Mouse (Mus musculus) cerebellum, adult 2 months (tissue): Measurements from ENCODE around the gene Tmem106c. TPM values are rescaled to one million over a fixed set of nuclear protein-coding genes. Genes with fewer than 3 reads are reported as not detected.

Experiments used
- DNase-seq, 2 experiments: peaks; one replicate each; pipeline ENCODE4 v3.0.0; 2021
- H3K27ac ChIP-seq: fragments of 200-500 bp; 2 replicates; pipeline ENCODE4 v1.5.1; 2012; ENCODE audit warnings: low read length, control low read depth, inconsistent platforms; ENCODE audit not compliant: insufficient read depth
- H3K27me3 ChIP-seq: fragments of 200-500 bp; 2 replicates; pipeline ENCODE4 v1.6.1; 2012; ENCODE audit warnings: inconsistent platforms, mild to moderate bottlenecking, low read length, moderate library complexity; ENCODE audit not compliant: control insufficient read depth, insufficient read depth
- H3K4me1 ChIP-seq: fragments of 200-500 bp; 2 replicates; pipeline ENCODE4 v1.6.1; 2011; ENCODE audit warnings: low read length; ENCODE audit not compliant: control insufficient read depth, insufficient read depth
- H3K4me3 ChIP-seq: fragments of 200-500 bp; replicated peaks from 2 replicates; pipeline ENCODE3; 2011; ENCODE audit warnings: mild to moderate bottlenecking, low read depth, low read length, control low read depth; ENCODE audit not compliant: insufficient read depth
- CTCF ChIP-seq: fragments of 200-500 bp; IDR thresholded peaks from 2 replicates; pipeline ENCODE4 v1.5.1; 2011; ENCODE audit warnings: low read depth, mild to moderate bottlenecking, control low read depth, low read length, moderate library complexity, borderline replicate concordance; ENCODE audit not compliant: insufficient read depth
- POLR2A ChIP-seq: fragments of 200-500 bp; IDR thresholded peaks from 2 replicates; pipeline ENCODE4 v1.6.1; 2011; ENCODE audit warnings: low read length, control low read depth, borderline replicate concordance; ENCODE audit not compliant: insufficient read depth
- WGBS: fragments of 180-500 bp; shearing (Covaris S2); methylation state at CpG from one replicate; pipeline ENCODE4 v1.1.7; 2018; 5-methylcytosine and 5-hydroxymethylcytosine counted together
- polyA plus RNA-seq: library from polyadenylated mRNA; depleted of rRNA; stranded (reverse); fragments of >200 nt; gene quantifications from 2 replicates; pipeline ENCODE4 v1.2.3, GENCODE M21; 2012

Tmem106c gene
- polyA plus RNA-seq, 1 experiment: 74.1 TPM

- peak; percentile 63 to 71 for DNase-seq
- Histone ChIP-seq H3K4me3 (peak overlapping the region; percentile 54), H3K4me1 (peaks cover 9% of the 10 kb centered on the region; the same call in 1 of the 2 replicates), H3K27ac (no peak overlapping the region), H3K27me3 (no peaks in the 10 kb centered on the region; the same call in 1 of the 2 replicates)
- TF ChIP-seq CTCF (no peak), POLR2A (no peak)
- 8% methylated on average over 18 of the region's 18 CpGs for WGBS
Measured at GRCm38 (mm10) chr15:97992712-97993286, 28.8 kb downstream of the Tmem106c start.

- TF ChIP-seq CTCF: no peak
- no peak for TF ChIP-seq POLR2A
- DNase-seq: peak in 1 of 2 experiments; percentile 56
- Histone ChIP-seq H3K27me3 (no peaks in the 10 kb centered on the region; the same call in 1 of the 2 replicates), H3K4me1 (peaks cover 9% of the 10 kb centered on the region; the same call in 1 of the 2 replicates), H3K27ac (no peak overlapping the region), H3K4me3 (no peak overlapping the region)
- 4% methylated on average over 13 of the region's 13 CpGs for WGBS
Measured at GRCm38 (mm10) chr15:97996716-97997256, 32.8 kb downstream of the Tmem106c start.

GRCm38 (mm10) chr15:97999546-97999945 lies 35.5 kb downstream of the Tmem106c start:
- no peak for DNase-seq
- H3K27me3 ChIP-seq: peaks cover 5% of the 10 kb centered on the region; the same call in 1 of the 2 replicates
- WGBS: 64% methylated on average over 13 of the region's 13 CpGs
- no peak overlapping the region for H3K4me3 ChIP-seq
- H3K4me1 ChIP-seq: peaks cover 10% of the 10 kb centered on the region
- TF ChIP-seq CTCF (no peak), POLR2A (no peak)
- no peak overlapping the region for H3K27ac ChIP-seq

GRCm38 (mm10) chr15:97999991-98000390 lies 36.0 kb downstream of the Tmem106c start:
- H3K27me3 ChIP-seq: peaks cover 5% of the 10 kb centered on the region; the same call in 1 of the 2 replicates
- DNase-seq: no peak
- H3K4me3 ChIP-seq: no peak overlapping the region
- WGBS: 48% methylated on average over 7 of the region's 7 CpGs
- peaks cover 10% of the 10 kb centered on the region for H3K4me1 ChIP-seq
- TF ChIP-seq POLR2A: no peak
- TF ChIP-seq CTCF: no peak
- H3K27ac ChIP-seq: no peak overlapping the region

- no peak for DNase-seq
- H3K4me1 ChIP-seq: peaks cover 10% of the 10 kb centered on the region
- H3K27ac ChIP-seq: no peak overlapping the region
- WGBS: 18% methylated on average over 37 of the region's 37 CpGs
- TF ChIP-seq CTCF (no peak), POLR2A (no peak)
- H3K4me3 ChIP-seq: peak overlapping the region; percentile 44
- peaks cover 5% of the 10 kb centered on the region; the same call in 1 of the 2 replicates for H3K27me3 ChIP-seq
Measured at GRCm38 (mm10) chr15:98001321-98002112, 37.5 kb downstream of the Tmem106c start.

GRCm38 (mm10) chr15:98002113-98002990 lies 38.4 kb downstream of the Tmem106c start:
- WGBS: 2% methylated on average over 42 of the region's 42 CpGs
- Histone ChIP-seq H3K27ac (no peak overlapping the region), H3K4me1 (peaks cover 6% of the 10 kb centered on the region), H3K27me3 (peaks cover 5% of the 10 kb centered on the region; the same call in 1 of the 2 replicates), H3K4me3 (peak overlapping the region; percentile 44)
- no peak for TF ChIP-seq CTCF
- no peak for TF ChIP-seq POLR2A
- peak in 1 of 2 experiments; percentile 18 for DNase-seq

GRCm38 (mm10) chr15:98002991-98003821 lies 39.2 kb downstream of the Tmem106c start:
- no peak overlapping the region for H3K27ac ChIP-seq
- peaks cover 5% of the 10 kb centered on the region; the same call in 1 of the 2 replicates for H3K27me3 ChIP-seq
- H3K4me1 ChIP-seq: peaks cover 6% of the 10 kb centered on the region
- 5% methylated on average over 42 of the region's 42 CpGs for whole genome bisulfite sequencing
- no peak for DNase-seq
- H3K4me3 ChIP-seq: no peak overlapping the region
- TF ChIP-seq CTCF (no peak), POLR2A (no peak)
